Mouse (Mus musculus) hindbrain, embryonic 13.5 days (tissue): Measurements from ENCODE around the gene Aadac. TPM values are rescaled to one million over a fixed set of nuclear protein-coding genes. Genes with fewer than 3 reads are reported as not detected.

Source experiments
- ATAC-seq: fragments of 200-750 bp; cut with Nextera tagmentation; 2 replicates; pipeline ENCODE4 v1.8.0; 2017; ENCODE audit warnings: moderate TSS enrichment; ENCODE audit not compliant: low FRiP score
- H3K27ac ChIP-seq: fragments of 300-500 bp; sonication (generic); 2 replicates; pipeline ENCODE4 v1.5.1; 2015; ENCODE audit warnings: inconsistent platforms, mild to moderate bottlenecking, moderate library complexity
- H3K27me3 ChIP-seq: fragments of 300-500 bp; sonication (generic); 2 replicates; pipeline ENCODE4 v1.6.1; 2015; ENCODE audit warnings: mild to moderate bottlenecking, inconsistent platforms
- H3K36me3 ChIP-seq: fragments of 300-500 bp; sonication (generic); 2 replicates; pipeline ENCODE4 v1.6.1; 2015; ENCODE audit warnings: mild to moderate bottlenecking, inconsistent platforms
- H3K4me1 ChIP-seq: fragments of 300-500 bp; sonication (generic); replicated peaks from 2 replicates; pipeline ENCODE4 v1.6.1; 2015; ENCODE audit warnings: inconsistent platforms
- H3K4me2 ChIP-seq: fragments of 300-500 bp; sonication (generic); 2 replicates; pipeline ENCODE4 v1.6.1; 2015; ENCODE audit warnings: inconsistent platforms, mild to moderate bottlenecking, moderate library complexity
- H3K4me3 ChIP-seq: fragments of 300-500 bp; sonication (generic); 2 replicates; pipeline ENCODE4 v1.5.1; 2015; ENCODE audit warnings: mild to moderate bottlenecking, inconsistent platforms
- H3K9ac ChIP-seq: fragments of 300-500 bp; sonication (generic); 2 replicates; pipeline ENCODE4 v1.6.1; 2015; ENCODE audit warnings: mild to moderate bottlenecking, inconsistent platforms
- H3K9me3 ChIP-seq: fragments of 300-500 bp; sonication (generic); 2 replicates; pipeline ENCODE4 v1.6.1; 2016; ENCODE audit warnings: inconsistent platforms
- WGBS: fragments of 180-500 bp; shearing (Covaris S2); methylation state at CpG from one replicate; pipeline ENCODE4 v1.1.7; 2015; 5-methylcytosine and 5-hydroxymethylcytosine counted together
- polyA plus RNA-seq: library from polyadenylated mRNA; unstranded; fragments of >200 nt; fragmentation: Nextera tagmentation; extraction: Ambion mirVana; gene quantifications from 2 replicates; pipeline ENCODE4 v1.2.1, GENCODE M21; 2015

Gene Aadac
- polyA plus RNA-seq, 1 experiment from 2014 or later = not detected

DNA sequence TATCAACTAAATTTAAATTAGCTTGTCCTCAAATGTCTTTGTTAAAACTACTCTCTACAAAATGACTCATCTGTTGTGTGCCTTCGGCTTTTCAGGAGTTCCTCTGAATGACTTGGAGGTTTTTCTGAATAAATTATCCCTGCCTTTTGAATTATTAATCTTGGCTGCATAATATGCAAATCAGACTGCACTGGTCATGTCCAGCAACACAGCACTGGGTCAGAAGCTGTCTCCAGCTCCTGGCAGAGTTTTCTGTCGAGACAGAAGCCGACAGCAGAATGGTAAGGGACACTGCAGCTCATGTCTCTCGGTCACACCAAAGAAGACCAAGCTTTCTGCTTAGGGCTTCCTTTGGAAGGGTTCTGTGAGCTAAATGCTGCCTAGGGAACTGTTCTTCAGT lies 56.1 kb downstream of the Aadac start, which contains the start of gene Sucnr1:
TSS of gene Sucnr1 (plus strand) at position 222 of the 400 bp plus-strand sequence.
- Histone ChIP-seq H3K27ac (no peak within 1 kb of the TSS), H3K9me3 (no peaks in the 10 kb centered on the region), H3K4me2 (no peak within 1 kb of the TSS), H3K4me1 (peaks cover 4% of the 10 kb centered on the region), H3K9ac (no peak within 1 kb of the TSS), H3K36me3 (no peaks in the 10 kb centered on the region), H3K4me3 (no peak within 1 kb of the TSS), H3K27me3 (no peaks in the 10 kb centered on the region)
- ATAC-seq = peak; percentile 61
- WGBS = 33% methylated on average over 4 of the region's 4 CpGs

GRCm38 (mm10) chr3:60082746-60083145 lies 57.2 kb downstream of the Aadac start:
- Histone ChIP-seq H3K9me3 (no peaks in the 10 kb centered on the region), H3K9ac (no peak overlapping the region), H3K4me2 (no peak overlapping the region), H3K36me3 (no peaks in the 10 kb centered on the region), H3K27me3 (no peaks in the 10 kb centered on the region), H3K27ac (no peak overlapping the region), H3K4me3 (no peak overlapping the region), H3K4me1 (peaks cover 4% of the 10 kb centered on the region)
- 93% methylated on average over 3 of the region's 3 CpGs for WGBS
- ATAC-seq = no peak

DNA sequence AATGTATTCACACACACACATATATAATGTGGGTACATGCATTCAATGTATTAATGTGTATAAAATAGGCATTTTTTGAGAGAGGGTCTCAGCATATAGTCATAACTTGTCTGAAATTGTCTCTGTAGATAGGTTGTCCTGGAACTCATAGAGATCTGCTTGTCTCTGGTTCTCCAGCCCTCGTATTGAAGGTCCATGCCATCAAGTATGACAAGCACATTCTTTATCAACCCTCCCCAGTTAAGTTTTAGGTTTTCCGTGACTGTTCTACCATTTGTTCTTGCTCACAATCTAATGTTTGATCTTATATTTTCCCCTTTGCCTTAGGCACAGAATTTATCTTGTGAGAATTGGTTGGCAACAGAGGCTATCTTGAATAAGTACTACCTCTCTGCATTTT lies 60.2 kb downstream of the Aadac start:
- H3K9me3 ChIP-seq = no peaks in the 10 kb centered on the region
- H3K4me3 ChIP-seq = no peak overlapping the region
- no peak overlapping the region for H3K9ac ChIP-seq
- no peak for ATAC-seq
- no peak overlapping the region for H3K4me2 ChIP-seq
- H3K4me1 ChIP-seq = peaks cover 4% of the 10 kb centered on the region
- H3K36me3 ChIP-seq = no peaks in the 10 kb centered on the region
- H3K27me3 ChIP-seq = no peaks in the 10 kb centered on the region
- no peak overlapping the region for H3K27ac ChIP-seq
- WGBS = 92% methylated on average over 2 of the region's 2 CpGs

Other genes with a start within 250 kb of the Aadac start
- gene Gm8298, start 164.7 kb upstream of the Aadac start, polyA plus RNA-seq = not detected in 2 replicates
- gene C130079G13Rik, start 100.5 kb upstream of the Aadac start, polyA plus RNA-seq = not detected in 2 replicates
- not detected in 2 replicates for gene Aadacl2, start 19.0 kb upstream of the Aadac start, polyA plus RNA-seq
- gene Sucnr1, start 56.2 kb downstream of the Aadac start, polyA plus RNA-seq = 0.16 TPM in 1 of 2 replicates, not detected in the other